Mouse (Mus musculus) MEL (cell line): Measurements from ENCODE around the gene Immp2l. TPM values are rescaled to one million over a fixed set of nuclear protein-coding genes. Genes with fewer than 3 reads are reported as not detected.

Experiments used
- DNase-seq: peaks from one replicate; pipeline ENCODE4 v3.0.0; 2011; ENCODE audit warnings: low read depth, low spot score
- H3K27ac ChIP-seq: 2 replicates; pipeline ENCODE4 v1.5.1; 2012; ENCODE audit warnings: low read depth, mild to moderate bottlenecking, control low read depth, low read length, moderate library complexity; ENCODE audit not compliant: control insufficient read depth
- H3K27me3 ChIP-seq, 2 experiments: fragments of 150-350 bp in 1 of 2; sonication (generic) in 1 of 2; 2 replicates each; pipeline ENCODE4 v1.6.1; 2012; ENCODE audit warnings: low read length in 2 of 2, mild to moderate bottlenecking in 2 of 2, improper control_type of control experiment in 1 of 2, moderate library complexity in 1 of 2; ENCODE audit not compliant: insufficient read depth in 2 of 2, control insufficient read depth in 1 of 2
- H3K36me3 ChIP-seq, 2 experiments: 2 replicates each; pipeline ENCODE4 v1.6.1; 2012 to 2014; ENCODE audit warnings: low read length in 2 of 2, improper control_type of control experiment in 1 of 2, inconsistent platforms in 1 of 2, mild to moderate bottlenecking in 1 of 2; ENCODE audit not compliant: insufficient read depth in 2 of 2, control insufficient read depth in 1 of 2
- H3K4me1 ChIP-seq, 2 experiments: fragments of 150-350 bp in 1 of 2; sonication (generic) in 1 of 2; 2 replicates each; pipeline ENCODE4 v1.6.1; 2012; ENCODE audit warnings: low read length in 2 of 2, improper control_type of control experiment in 1 of 2, mild to moderate bottlenecking in 1 of 2; ENCODE audit not compliant: insufficient read depth in 2 of 2, control insufficient read depth in 1 of 2
- H3K4me3 ChIP-seq, 2 experiments: fragments of 150-350 bp in 1 of 2; sonication (generic) in 1 of 2; 2 replicates each; pipeline ENCODE4 v1.5.1; 2012; ENCODE audit warnings: low read depth in 2 of 2, low read length in 2 of 2, mild to moderate bottlenecking in 2 of 2, moderate library complexity in 2 of 2, control low read depth in 1 of 2, improper control_type of control experiment in 1 of 2; ENCODE audit not compliant: control insufficient read depth in 1 of 2, insufficient read depth in 1 of 2
- H3K79me2 ChIP-seq: 2 replicates; pipeline ENCODE4 v1.6.1; 2012; ENCODE audit warnings: mild to moderate bottlenecking, low read length, moderate library complexity; ENCODE audit not compliant: control insufficient read depth, poor library complexity, insufficient read depth
- H3K9ac ChIP-seq: 2 replicates; pipeline ENCODE4 v1.6.1; 2012; ENCODE audit warnings: low read depth, mild to moderate bottlenecking, control low read depth, low read length, moderate library complexity; ENCODE audit not compliant: control insufficient read depth, poor library complexity, severe bottlenecking
- H3K9me3 ChIP-seq: fragments of 150-350 bp; sonication (generic); replicated peaks from 2 replicates; pipeline ENCODE4 v1.6.1; 2012; ENCODE audit warnings: mild to moderate bottlenecking, low read length, improper control_type of control experiment, moderate library complexity; ENCODE audit not compliant: insufficient read depth
- CTCF ChIP-seq, 3 experiments: IDR thresholded peaks in 2 of 3; conservative IDR thresholded peaks in 1 of 3; 2 replicates each; pipeline ENCODE4 v1.5.1; 2011 to 2012; ENCODE audit warnings: low read length in 3 of 3, low read depth in 2 of 3, mild to moderate bottlenecking in 2 of 3, improper control_type of control experiment in 1 of 3, inconsistent platforms in 1 of 3, mixed read lengths in 1 of 3, moderate library complexity in 1 of 3; ENCODE audit not compliant: control insufficient read depth in 1 of 3, insufficient read depth in 1 of 3, poor library complexity in 1 of 3, severe bottlenecking in 1 of 3
- E2F4 ChIP-seq: IDR thresholded peaks from 2 replicates; pipeline ENCODE4 v1.6.1; 2011; ENCODE audit warnings: low read depth, low read length, improper control_type of control experiment, borderline replicate concordance
- HCFC1 ChIP-seq: IDR thresholded peaks from 2 replicates; pipeline ENCODE4 v1.6.1; 2012; ENCODE audit warnings: low read depth, mild to moderate bottlenecking, inconsistent platforms, low read length, improper control_type of control experiment, moderate library complexity
- MAFK ChIP-seq: IDR thresholded peaks from 2 replicates; pipeline ENCODE4 v1.6.1; 2011; ENCODE audit warnings: low read depth, mild to moderate bottlenecking, low read length, improper control_type of control experiment, borderline replicate concordance
- MAZ ChIP-seq: IDR thresholded peaks from 2 replicates; pipeline ENCODE4 v1.6.1; 2012; ENCODE audit warnings: low read depth, mild to moderate bottlenecking, inconsistent platforms, low read length, improper control_type of control experiment
- MYC ChIP-seq: IDR thresholded peaks from 2 replicates; pipeline ENCODE4 v1.6.1; 2011; ENCODE audit warnings: low read depth, mild to moderate bottlenecking, low read length, improper control_type of control experiment, moderate library complexity
- NRF1 ChIP-seq: IDR thresholded peaks from 2 replicates; pipeline ENCODE4 v1.6.1; 2014; ENCODE audit warnings: low read depth, mild to moderate bottlenecking, inconsistent platforms, low read length, improper control_type of control experiment, moderate library complexity; ENCODE audit not compliant: poor library complexity, insufficient read depth, severe bottlenecking
- POLR2A ChIP-seq, 2 experiments: IDR thresholded peaks; 2 replicates each; pipeline ENCODE4 v1.6.1; 2011 to 2012; ENCODE audit warnings: low read length in 2 of 2, mild to moderate bottlenecking in 2 of 2, control low read depth in 1 of 2, improper control_type of control experiment in 1 of 2, low read depth in 1 of 2, moderate library complexity in 1 of 2; ENCODE audit not compliant: control insufficient read depth in 1 of 2, insufficient read depth in 1 of 2, poor library complexity in 1 of 2
- RAD21 ChIP-seq: IDR thresholded peaks from 2 replicates; pipeline ENCODE4 v1.6.1; 2011; ENCODE audit warnings: mild to moderate bottlenecking, low read depth, low read length, improper control_type of control experiment
- RCOR1 ChIP-seq: IDR thresholded peaks from 2 replicates; pipeline ENCODE4 v1.6.1; 2012; ENCODE audit warnings: low read depth, mild to moderate bottlenecking, inconsistent platforms, low read length, improper control_type of control experiment
- SMC3 ChIP-seq: IDR thresholded peaks from 2 replicates; pipeline ENCODE4 v1.6.1; 2011; ENCODE audit warnings: low read depth, low read length, improper control_type of control experiment
- TAL1 ChIP-seq: IDR thresholded peaks from 2 replicates; pipeline ENCODE4 v1.6.1; 2012; ENCODE audit warnings: mild to moderate bottlenecking, inconsistent platforms, low read length, moderate library complexity, mixed read lengths
- ZC3H11A ChIP-seq: IDR thresholded peaks from 2 replicates; pipeline ENCODE4 v1.6.1; 2012; ENCODE audit warnings: low read depth, mild to moderate bottlenecking, inconsistent platforms, low read length, improper control_type of control experiment
- polyA plus RNA-seq, 2 experiments: library from polyadenylated mRNA; stranded (reverse) in 1 of 2; unstranded in 1 of 2; fragments of >175 nt in 1 of 2; fragments of >200 nt in 1 of 2; gene quantifications; 2 replicates each; pipeline versions ENCODE4 v1.2.1 to v1.2.4; 2012; ENCODE audit warnings: low replicate concordance in 2 of 2, low read depth in 1 of 2; ENCODE audit not compliant: insufficient read length in 2 of 2, insufficient read depth in 1 of 2, missing spikeins in 1 of 2
- total RNA-seq: library from RNA; depleted of rRNA; stranded (reverse); fragments of 300-350 nt; gene quantifications from 2 replicates; pipeline ENCODE4 v1.2.3, GENCODE M21; 2012

Immp2l gene
- total and polyA plus RNA-seq, 3 experiments, result 4.0 to 5.0 TPM; not detected in 1

GRCm38 (mm10) chr12:41097406-41097805 is 73.5 kb downstream of the Immp2l start (continued):
- no peak for TF ChIP-seq TAL1

GRCm38 (mm10) chr12:41109011-41109410 is 85.1 kb downstream of the Immp2l start:
- H3K27me3 ChIP-seq, result no peaks in the 10 kb centered on the region
- peaks cover 2 to 3% of the 10 kb centered on the region in 2 experiments; a peak in 1 of 4 replicates for H3K4me1 ChIP-seq
- TF ChIP-seq E2F4 (no peak), POLR2A (IDR thresholded peaks at IDR 0.05; ENCODE audit: control insufficient read depth in 1 of 2, insufficient read depth in 1 of 2, low read depth in 1 of 2, low read length in 2 of 2, poor library complexity in 1 of 2) (no peak), MAZ (no peak), MAFK (no peak)
- TF ChIP-seq, all 39 proteins: peak for 0
- Histone ChIP-seq H3K4me3 (no peak overlapping the region), H3K79me2 (no peaks in the 10 kb centered on the region), H3K9me3 (no peaks in the 10 kb centered on the region), H3K9ac (no peak overlapping the region), H3K27ac (no peak overlapping the region), H3K36me3 (peaks cover 0 to 9% of the 10 kb centered on the region in 2 experiments; a peak in 2 of 4 replicates)
- DNase-seq, result no peak

- H3K9me3 ChIP-seq, result no peaks in the 10 kb centered on the region
- H3K79me2 ChIP-seq, result no peaks in the 10 kb centered on the region
- peak; percentile 73 for TF ChIP-seq SMC3
- TF ChIP-seq NRF1, result no peak
- TF ChIP-seq CTCF (IDR thresholded peaks at IDR 0.05 in 2 of 3, conservative IDR thresholded peaks at IDR 0.05 in 1 of 3; ENCODE audit: control insufficient read depth in 1 of 3, insufficient read depth in 1 of 3, low read depth in 2 of 3, low read length in 3 of 3, poor library complexity in 1 of 3, severe bottlenecking in 1 of 3), result peak in 2 of 3 experiments; percentile 20 to 68; a peak in 3 of 6 replicates
- peak; percentile 28; the same call in 1 of the 2 replicates for TF ChIP-seq MYC
- TF ChIP-seq RAD21, result peak; percentile 83
- TF ChIP-seq TAL1, result 0 out of 2 replicates have a peak, but pooled peaks have one; percentile 8
- TF ChIP-seq RCOR1, result no peak
- TF ChIP-seq ZC3H11A, result peak; percentile 52
- no peak for TF ChIP-seq HCFC1
- TF ChIP-seq, all 39 proteins: peak for 6
- peaks cover 0 to 9% of the 10 kb centered on the region in 2 experiments; a peak in 2 of 4 replicates for H3K36me3 ChIP-seq
- no peak overlapping the region for H3K4me3 ChIP-seq
- no peak overlapping the region for H3K9ac ChIP-seq
- no peaks in the 10 kb centered on the region for H3K27me3 ChIP-seq
- H3K27ac ChIP-seq, result no peak overlapping the region
- DNase-seq, result peak; percentile 50
- H3K4me1 ChIP-seq, result peaks cover 2 to 3% of the 10 kb centered on the region in 2 experiments; a peak in 1 of 4 replicates
Measured at GRCm38 (mm10) chr12:41111456-41111855, 87.6 kb downstream of the Immp2l start.
